Mouse (Mus musculus) erythroblast, adult 5-6 weeks (primary cell): ENCODE results near the gene Fmnl2. TPM values are rescaled to one million over a fixed set of nuclear protein-coding genes. Genes with fewer than 3 reads are reported as not detected.

Source experiments
- ATAC-seq: replicated peaks from 2 replicates; pipeline ENCODE4 v1.8.0; 2016; ENCODE audit warnings: moderate number of reproducible peaks, mild to moderate bottlenecking, moderate TSS enrichment, inconsistent platforms; ENCODE audit not compliant: poor library complexity, low FRiP score, severe bottlenecking
- total RNA-seq, 2 experiments: library from RNA; stranded (forward) in 1 of 2; stranded (reverse) in 1 of 2; fragments of 150-400 nt in 1 of 2; fragments of 200-764, 138-1000 nt in 1 of 2; gene quantifications; 2 replicates each; pipeline versions ENCODE4 v1.2.3 to v1.2.4; 2015 to 2017; ENCODE audit warnings: low replicate concordance in 2 of 2

Gene Fmnl2
- total RNA-seq, 2 experiments from 2014 or later, result 2.1 to 3.1 TPM

DNA sequence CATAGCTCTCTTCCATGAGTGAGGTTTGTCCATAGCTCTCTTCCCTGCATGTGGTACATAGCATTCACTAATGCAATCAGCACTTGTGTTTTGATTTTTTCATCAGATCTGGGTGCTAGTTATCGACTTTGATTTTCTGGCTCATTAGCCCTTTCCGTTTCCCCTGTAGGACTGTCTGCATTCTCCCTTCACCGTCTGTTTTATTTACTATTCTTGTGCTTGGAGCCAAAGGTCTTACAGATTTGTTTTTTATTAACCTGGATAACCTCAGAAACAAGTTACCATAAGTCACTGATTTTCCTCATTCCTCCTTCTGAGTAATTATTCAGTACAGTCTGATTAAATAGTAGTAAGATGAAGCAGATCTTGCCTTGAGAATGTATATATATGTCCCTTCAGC, 44.8 kb downstream of the Fmnl2 start:
- no peak for ATAC-seq

- no peak for ATAC-seq
These were observed 45.7 kb downstream of the Fmnl2 start for GRCm38 (mm10) chr2:52903228-52903963.

DNA sequence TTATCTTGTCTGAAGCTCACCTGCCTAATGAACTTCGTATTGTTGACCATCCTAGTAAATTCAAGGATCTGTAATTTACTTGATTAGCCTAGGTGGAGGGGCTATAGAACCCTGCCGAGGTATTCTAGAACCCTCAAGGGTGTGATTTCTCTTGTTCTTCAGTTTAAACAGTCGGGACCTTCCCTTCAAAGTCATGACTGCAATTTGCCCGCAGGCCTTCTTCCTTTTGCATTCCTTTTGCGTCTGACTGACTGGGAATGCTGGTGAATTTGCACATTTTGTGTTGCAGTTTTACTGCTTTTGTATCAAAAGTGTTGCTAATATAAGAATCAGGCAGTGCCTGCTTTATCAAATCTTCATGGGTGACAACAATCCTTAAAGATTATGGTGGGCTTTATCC, 46.9 kb downstream of the Fmnl2 start:
- ATAC-seq, result no peak

- no peak for ATAC-seq
These were observed 55.7 kb downstream of the Fmnl2 start for GRCm38 (mm10) chr2:52913311-52913710.

DNA sequence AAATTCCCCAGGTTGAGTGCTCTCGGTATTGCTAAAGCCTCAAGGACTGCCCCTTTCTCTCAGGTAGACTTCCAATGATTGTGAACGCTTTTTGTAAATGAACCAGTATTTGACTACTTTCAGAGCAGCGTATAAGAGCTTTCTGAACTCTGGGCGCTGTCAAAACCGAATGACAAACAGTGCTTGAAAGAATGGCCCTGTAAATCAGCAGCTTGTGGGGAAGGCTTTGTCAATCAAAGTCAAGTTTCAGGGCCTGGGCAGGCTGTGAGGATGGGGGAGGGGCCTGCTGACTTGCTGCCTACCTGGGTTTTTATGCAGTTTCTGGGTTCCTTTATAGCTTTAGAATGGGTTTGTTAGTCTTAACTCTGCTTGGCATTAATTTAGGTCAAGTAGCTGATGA, 56.1 kb downstream of the Fmnl2 start:
- no peak for ATAC-seq

DNA sequence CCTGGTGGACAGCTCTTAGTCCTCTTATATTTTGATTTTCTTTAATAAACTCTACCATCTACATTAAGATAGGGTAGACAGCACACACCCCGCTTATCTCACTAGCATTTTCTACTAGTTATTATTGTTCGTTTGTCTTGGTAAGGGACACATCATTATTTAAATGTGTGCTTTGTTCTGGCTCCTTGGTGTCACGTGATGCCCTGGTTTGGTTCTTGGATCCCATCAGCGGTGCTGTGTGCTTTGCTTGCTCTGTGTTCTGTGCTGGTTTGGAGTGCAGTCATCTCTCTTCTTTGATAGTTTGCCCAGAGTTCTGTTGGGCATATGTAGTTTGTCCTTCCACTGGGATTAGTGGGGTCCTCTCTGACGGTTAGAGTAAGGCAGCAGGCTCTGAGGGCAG, 57.9 kb downstream of the Fmnl2 start:
- no peak for ATAC-seq

GRCm38 (mm10) chr2:52918094-52918493, 60.4 kb downstream of the Fmnl2 start:
- no peak for ATAC-seq

DNA sequence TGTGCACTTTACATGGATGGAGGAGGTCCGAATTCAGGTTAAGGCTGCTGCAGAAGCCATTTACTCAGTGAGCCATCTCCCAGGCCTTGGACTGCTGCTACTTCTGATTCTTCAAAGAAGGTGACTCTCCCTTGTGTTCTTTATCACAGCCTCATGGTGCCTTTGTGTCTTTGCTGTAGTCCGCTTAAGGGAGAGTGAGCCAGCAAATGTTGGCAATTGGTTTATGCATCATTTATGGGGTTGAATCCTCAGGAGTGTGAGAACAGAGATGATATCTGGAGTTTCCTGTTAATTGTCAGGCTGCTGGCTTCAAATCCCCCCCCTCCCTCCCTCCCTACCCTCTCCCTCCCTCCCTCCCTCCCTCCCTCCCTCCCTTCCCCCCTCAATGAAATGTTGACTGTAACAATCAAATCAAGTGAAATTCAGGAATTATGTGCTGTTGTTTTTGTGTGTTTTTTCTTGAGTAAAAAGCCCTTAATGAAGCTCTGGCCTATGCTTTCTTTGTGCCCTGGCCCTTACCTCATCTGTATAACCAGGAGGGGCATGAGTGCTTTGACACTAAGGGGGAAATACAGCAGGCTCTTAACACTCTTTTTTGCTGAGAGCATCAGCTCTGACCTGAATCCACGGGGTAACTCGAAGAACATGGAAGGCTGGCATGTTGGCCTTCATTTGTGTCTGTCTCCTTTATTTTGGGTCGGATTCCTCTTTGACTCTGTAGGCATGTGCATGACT, 63.2 kb downstream of the Fmnl2 start:
- no peak for ATAC-seq

DNA sequence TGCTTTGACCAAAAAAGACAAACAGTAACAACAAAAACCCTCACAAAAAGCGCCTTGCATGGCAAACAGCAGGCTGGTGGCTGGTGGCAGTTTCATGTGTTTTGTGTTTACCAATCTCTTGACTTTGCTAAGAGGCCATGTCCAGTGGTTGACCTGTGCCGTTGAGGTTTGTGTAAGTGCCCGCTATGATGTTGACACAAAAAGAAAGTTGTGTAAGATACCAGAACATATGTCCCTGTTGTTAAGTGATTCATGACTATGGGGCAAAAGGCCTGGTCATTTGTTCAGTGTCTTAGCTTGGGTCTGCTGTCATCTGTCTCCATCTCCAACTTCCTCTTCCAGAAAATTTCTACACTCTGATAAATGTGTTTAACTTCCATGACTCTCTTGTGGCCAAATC, 67.4 kb downstream of the Fmnl2 start:
- ATAC-seq, result no peak

DNA sequence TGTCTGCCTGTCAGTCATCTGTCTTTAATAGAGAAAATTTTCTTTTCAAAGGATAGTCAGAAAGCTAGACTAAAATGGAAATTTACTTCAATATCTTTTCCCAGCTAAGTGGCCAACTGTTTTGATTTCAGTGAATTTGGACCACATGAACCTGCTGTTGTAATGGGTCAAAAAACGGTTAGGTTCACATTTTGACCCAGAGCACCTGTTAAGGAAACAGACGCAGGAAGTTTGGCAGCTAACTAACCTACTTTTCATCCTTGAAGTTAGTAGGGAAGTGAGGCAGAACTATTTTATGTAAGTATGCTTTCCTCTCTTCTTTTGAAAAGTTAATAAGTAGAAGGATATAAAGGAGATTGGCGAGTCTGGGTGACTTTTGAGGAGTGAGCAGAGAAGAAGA, 69.7 kb downstream of the Fmnl2 start:
- ATAC-seq, result no peak

DNA sequence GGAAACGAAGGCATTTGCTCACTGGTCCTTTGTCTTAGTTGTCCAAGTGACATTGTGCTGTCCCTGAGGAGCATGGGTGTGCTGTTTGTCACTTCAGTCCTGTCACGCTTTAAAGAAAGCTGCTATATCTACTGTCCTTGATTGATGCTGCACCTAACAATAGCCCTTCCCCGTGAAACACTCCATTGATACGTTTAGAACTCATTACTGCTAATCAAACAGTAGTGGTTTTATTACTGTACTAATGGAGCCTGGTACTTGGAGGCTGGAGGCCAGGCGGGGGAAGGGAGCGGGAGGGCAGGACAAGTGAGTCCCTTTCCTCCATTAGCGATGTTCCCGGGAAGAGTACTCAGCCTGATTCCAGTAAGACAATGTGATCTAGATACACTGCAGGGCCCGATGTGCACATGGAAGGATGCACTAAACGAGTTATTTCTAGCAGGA, 70.2 kb downstream of the Fmnl2 start:
- no peak for ATAC-seq

DNA sequence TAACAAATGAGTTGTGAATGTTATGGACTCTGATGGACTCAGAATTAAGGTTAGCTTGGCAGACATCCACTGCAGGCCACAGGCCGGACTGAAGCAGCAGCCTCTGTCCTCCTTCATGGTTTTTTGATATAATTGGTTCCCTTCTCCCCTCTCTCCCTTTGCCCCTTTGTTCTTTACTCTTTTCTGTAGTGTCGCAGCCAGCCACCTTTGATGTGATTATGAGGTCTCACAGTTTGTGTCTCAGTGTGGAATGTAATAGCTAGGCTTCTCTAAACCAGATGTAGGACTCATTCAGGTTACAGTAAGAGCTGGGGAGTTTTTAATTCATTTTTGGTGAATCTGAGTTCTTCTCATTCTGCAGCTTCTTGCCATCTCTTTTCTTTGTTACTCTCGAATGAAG, 70.7 kb downstream of the Fmnl2 start:
- ATAC-seq, result no peak

- no peak for ATAC-seq
These were observed 72.6 kb downstream of the Fmnl2 start for GRCm38 (mm10) chr2:52930106-52930868.

DNA sequence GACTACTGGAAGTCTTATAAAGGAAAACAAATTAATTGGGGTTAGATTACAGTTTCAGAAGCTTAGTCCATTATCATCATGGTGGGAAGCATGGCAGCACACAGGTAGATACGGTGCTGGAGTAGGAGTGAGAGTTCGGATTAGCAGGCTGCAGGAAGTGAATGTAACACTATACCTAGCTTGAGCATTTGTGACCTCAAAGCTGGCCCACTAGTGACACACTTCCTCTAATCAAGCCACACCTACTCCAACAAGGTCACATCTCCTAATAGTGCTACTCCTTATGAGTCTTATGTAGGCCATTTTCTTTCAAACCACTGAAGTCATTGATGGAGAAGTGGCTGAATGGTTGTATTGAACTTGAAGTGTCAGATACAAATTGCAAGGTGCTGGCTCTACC, 73.7 kb downstream of the Fmnl2 start:
- ATAC-seq, result no peak

GRCm38 (mm10) chr2:52935906-52936305, 78.2 kb downstream of the Fmnl2 start:
- no peak for ATAC-seq

- ATAC-seq, result no peak
These were observed 80.9 kb downstream of the Fmnl2 start for GRCm38 (mm10) chr2:52938351-52939074.

DNA sequence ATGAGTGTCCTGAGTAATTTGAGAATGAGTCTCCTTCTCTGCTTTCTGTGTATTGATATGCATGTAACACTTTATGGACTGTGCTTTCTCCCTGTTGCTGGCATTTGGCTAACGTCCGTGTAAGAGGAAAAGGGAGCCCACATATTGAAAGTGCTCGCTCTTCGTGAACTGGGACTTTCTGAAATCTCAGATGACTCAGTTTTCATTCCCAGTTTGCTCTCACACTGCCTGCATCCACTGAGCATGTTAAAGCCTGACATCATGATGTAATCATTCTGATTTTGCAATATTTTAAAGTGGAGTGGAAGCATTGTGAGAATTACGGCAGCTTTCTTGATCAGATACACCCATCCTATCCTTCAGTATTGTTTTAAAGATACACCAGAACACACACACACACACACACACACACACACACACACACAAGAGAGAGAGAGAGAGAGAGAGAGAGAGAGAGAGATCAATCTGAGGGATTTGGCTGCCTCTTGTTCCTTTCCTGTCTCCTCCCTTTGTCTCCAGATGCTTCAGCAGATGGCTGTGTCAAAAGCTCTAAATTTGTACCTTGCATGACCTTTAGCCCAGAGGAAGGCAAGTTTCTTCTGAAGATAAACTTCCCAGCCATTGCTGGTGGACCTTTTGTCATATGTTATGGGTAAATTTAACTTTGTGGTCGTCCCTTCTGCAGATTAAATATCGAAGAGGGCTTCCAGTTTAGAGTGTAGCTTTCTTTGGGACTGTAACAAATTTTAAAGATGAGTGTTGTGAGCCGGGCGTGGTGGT, 86.2 kb downstream of the Fmnl2 start:
- no peak for ATAC-seq

GRCm38 (mm10) chr2:52944594-52944993, 86.9 kb downstream of the Fmnl2 start:
- no peak for ATAC-seq

DNA sequence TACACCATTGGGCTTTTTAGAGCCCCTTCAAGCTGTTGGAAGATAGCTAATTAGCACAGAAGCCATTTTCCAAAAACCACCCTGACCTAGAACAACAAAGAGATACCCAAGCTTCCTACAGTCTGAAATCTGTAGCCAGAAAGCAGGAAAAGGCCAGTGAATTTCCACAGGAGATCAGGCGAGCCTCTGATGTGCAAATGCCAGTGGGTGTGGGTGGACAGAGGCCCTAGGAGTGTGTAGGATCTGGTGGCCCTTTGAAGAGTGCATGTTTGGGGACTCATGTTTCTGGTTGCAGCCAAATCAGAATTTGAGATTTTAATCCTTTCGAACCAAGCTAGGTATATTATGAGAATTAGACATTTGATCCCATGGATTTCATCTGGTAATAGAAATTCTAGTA, 88.4 kb downstream of the Fmnl2 start:
- ATAC-seq, result no peak
